Comparison of ENCODE assay signal across 14 mouse cellular contexts in the genomic region with DNA sequence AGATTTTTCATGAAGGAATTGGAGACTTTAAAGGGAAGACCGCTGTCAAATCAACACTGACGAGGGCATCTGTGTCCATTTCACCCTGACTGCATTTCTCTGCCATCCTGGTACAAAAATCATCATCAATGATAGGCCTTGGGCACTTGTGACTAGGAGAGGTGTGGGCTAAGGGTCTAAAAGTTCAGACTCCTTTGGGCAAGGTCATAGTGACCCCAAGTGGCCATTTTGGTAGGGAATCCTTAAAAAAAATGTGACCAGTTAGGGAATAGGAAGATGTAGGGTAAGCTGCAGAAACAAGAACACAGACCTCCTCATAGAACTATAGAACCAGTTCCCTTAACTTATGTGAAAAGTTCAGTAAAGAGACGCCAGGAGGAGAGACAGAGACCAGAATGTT.
DNase-seq lines count a peak whose midpoint lies in the region; ATAC-seq and TF ChIP-seq lines count a peak whose summit lies in the region.
"Had no signal": no experiment of that assay in that cellular context is flagged by ENCODE, and none has a peak within 500 bp of the region (broad histone marks: within the 10 kb centered on the region; RNA-seq: fewer than 3 reads in every experiment).

No protein-coding gene starts in this region.

- no peaks in the 10 kb centered on the region; the same call in 1 of the 2 replicates for H3K4me1 ChIP-seq in heart, adult 2 months (ENCODE audit: control insufficient read depth, insufficient read depth, low read length)
- H3K4me1 ChIP-seq in midbrain, embryonic 11.5 days (ENCODE audit: control insufficient read depth, insufficient read depth, low read length): no peaks in the 10 kb centered on the region
- H3K4me1 ChIP-seq in midbrain, embryonic 15.5 days: no peaks in the 10 kb centered on the region
- no peaks in the 10 kb centered on the region for H3K4me1 ChIP-seq in stomach, postnatal 0 days (replicated peaks; ENCODE audit: control insufficient read depth, insufficient read depth)
- H3K4me1 ChIP-seq in hindbrain, embryonic 13.5 days (replicated peaks): no peaks in the 10 kb centered on the region
- H3K4me1 ChIP-seq: embryonic facial prominence, embryonic 13.5 days; hindbrain, embryonic 15.5 days; liver, embryonic 13.5 days had no signal

- no peaks in the 10 kb centered on the region for H3K27me3 ChIP-seq in heart, adult 2 months (ENCODE audit: control insufficient read depth, insufficient read depth, low read length)
- H3K27me3 ChIP-seq in midbrain, embryonic 11.5 days (ENCODE audit: control insufficient read depth, insufficient read depth, low read length): no peaks in the 10 kb centered on the region
- H3K27me3 ChIP-seq in midbrain, embryonic 15.5 days (replicated peaks): no peaks in the 10 kb centered on the region
- H3K27me3 ChIP-seq in stomach, postnatal 0 days (ENCODE audit: control insufficient read depth, insufficient read depth, low read length): no peaks in the 10 kb centered on the region
- H3K27me3 ChIP-seq in hindbrain, embryonic 13.5 days: no peaks in the 10 kb centered on the region
- H3K27me3 ChIP-seq: embryonic facial prominence, embryonic 13.5 days; hindbrain, embryonic 15.5 days; liver, embryonic 13.5 days had no signal

- intact Hi-C loops in heart, adult 2 months (cut with DNase I): no loop called here
- intact Hi-C loops in heart, postnatal 10 days (cut with DNase I): no loop called here

- no peak overlapping the region for H3K4me2 ChIP-seq in midbrain, embryonic 11.5 days
- no peak overlapping the region for H3K4me2 ChIP-seq in midbrain, embryonic 15.5 days
- H3K4me2 ChIP-seq in stomach, postnatal 0 days (replicated peaks; ENCODE audit: low read depth): no peak overlapping the region
- H3K4me2 ChIP-seq in hindbrain, embryonic 13.5 days: no peak overlapping the region
- H3K4me2 ChIP-seq: embryonic facial prominence, embryonic 13.5 days; hindbrain, embryonic 15.5 days; liver, embryonic 13.5 days had no signal

- no peak overlapping the region for H3K27ac ChIP-seq in heart, adult 2 months
- H3K27ac ChIP-seq in midbrain, embryonic 11.5 days (ENCODE audit: low read depth, low read length): no peak overlapping the region
- no peak overlapping the region for H3K27ac ChIP-seq in midbrain, embryonic 15.5 days
- H3K27ac ChIP-seq in stomach, postnatal 0 days (replicated peaks): no peak overlapping the region
- H3K27ac ChIP-seq in hindbrain, embryonic 13.5 days: no peak overlapping the region
- H3K27ac ChIP-seq: embryonic facial prominence, embryonic 13.5 days; hindbrain, embryonic 15.5 days; liver, embryonic 13.5 days had no signal

- H3K4me3 ChIP-seq in heart, adult 2 months: no peak overlapping the region
- no peak overlapping the region for H3K4me3 ChIP-seq in midbrain, embryonic 11.5 days (ENCODE audit: low read depth, low read length)
- H3K4me3 ChIP-seq in midbrain, embryonic 15.5 days: no peak overlapping the region
- H3K4me3 ChIP-seq in stomach, postnatal 0 days (ENCODE audit: low read depth, low read length): no peak overlapping the region
- H3K4me3 ChIP-seq in hindbrain, embryonic 13.5 days: no peak overlapping the region
- H3K4me3 ChIP-seq: embryonic facial prominence, embryonic 13.5 days; hindbrain, embryonic 15.5 days; liver, embryonic 13.5 days had no signal

- no peaks in the 10 kb centered on the region for H3K9me3 ChIP-seq in midbrain, embryonic 11.5 days (ENCODE audit: control insufficient read depth, low read length)
- no peaks in the 10 kb centered on the region for H3K9me3 ChIP-seq in midbrain, embryonic 15.5 days
- no peaks in the 10 kb centered on the region for H3K9me3 ChIP-seq in stomach, postnatal 0 days (ENCODE audit: control insufficient read depth, low read length)
- no peaks in the 10 kb centered on the region for H3K9me3 ChIP-seq in hindbrain, embryonic 13.5 days
- H3K9me3 ChIP-seq: embryonic facial prominence, embryonic 13.5 days; hindbrain, embryonic 15.5 days; liver, embryonic 13.5 days had no signal

- peak; percentile 27; the same call in 1 of the 2 replicates for TF ChIP-seq CTCF in heart, adult 2 months (IDR thresholded peaks at IDR 0.05)
- peak; percentile 41; the same call in 1 of the 2 replicates for TF ChIP-seq CTCF in stomach, postnatal 0 days (IDR thresholded peaks at IDR 0.05; ENCODE audit: low read depth)

- ATAC-seq in midbrain, embryonic 11.5 days (ENCODE audit: low FRiP score): no peak
- no peak for ATAC-seq in midbrain, embryonic 15.5 days (replicated peaks)
- ATAC-seq in stomach, postnatal 0 days (ENCODE audit: low FRiP score, low TSS enrichment): no peak
- ATAC-seq in hindbrain, embryonic 13.5 days (ENCODE audit: low FRiP score): no peak

- no peaks in the 10 kb centered on the region for H3K36me3 ChIP-seq in heart, adult 2 months (ENCODE audit: control insufficient read depth, insufficient read depth, low read length)
- H3K36me3 ChIP-seq in midbrain, embryonic 11.5 days (ENCODE audit: control insufficient read depth, insufficient read depth, low read length): no peaks in the 10 kb centered on the region
- no peaks in the 10 kb centered on the region for H3K36me3 ChIP-seq in midbrain, embryonic 15.5 days (replicated peaks)
- no peaks in the 10 kb centered on the region for H3K36me3 ChIP-seq in stomach, postnatal 0 days (ENCODE audit: control insufficient read depth, insufficient read depth, low read length)
- no peaks in the 10 kb centered on the region for H3K36me3 ChIP-seq in hindbrain, embryonic 13.5 days
- H3K36me3 ChIP-seq: embryonic facial prominence, embryonic 13.5 days; hindbrain, embryonic 15.5 days; liver, embryonic 13.5 days had no signal

- WGBS in heart, adult 2 months: 53% methylated on average over 3 of the region's 3 CpGs
- WGBS in midbrain, embryonic 11.5 days: 46% methylated on average over 3 of the region's 3 CpGs
- 58% methylated on average over 3 of the region's 3 CpGs for WGBS in midbrain, embryonic 15.5 days
- 64% methylated on average over 3 of the region's 3 CpGs for WGBS in stomach, postnatal 0 days
- 57% methylated on average over 3 of the region's 3 CpGs for WGBS in hindbrain, embryonic 13.5 days

- H3K9ac ChIP-seq in heart, adult 2 months (ENCODE audit: low read depth, low read length): no peak overlapping the region
- H3K9ac ChIP-seq in midbrain, embryonic 11.5 days (ENCODE audit: low read length): no peak overlapping the region
- H3K9ac ChIP-seq in midbrain, embryonic 15.5 days: no peak overlapping the region
- no peak overlapping the region for H3K9ac ChIP-seq in stomach, postnatal 0 days (ENCODE audit: low read length)
- H3K9ac ChIP-seq in hindbrain, embryonic 13.5 days: no peak overlapping the region
- H3K9ac ChIP-seq: embryonic facial prominence, embryonic 13.5 days; hindbrain, embryonic 15.5 days; liver, embryonic 13.5 days had no signal

- no peak for DNase-seq in heart, adult 2 months
- no peak for DNase-seq in heart, postnatal 10 days
- DNase-seq in midbrain, embryonic 11.5 days (ENCODE audit: low spot score, missing footprints): peak; percentile 89
- peak; percentile 70 for DNase-seq in embryo, embryonic 10.5 days (ENCODE audit: low spot score)
- DNase-seq in stomach, postnatal 0 days (ENCODE audit: low spot score): no peak
- no peak for DNase-seq in layer of hippocampus, postnatal 10 days (ENCODE audit: low spot score in 2 of 2)
- DNase-seq: adrenal gland, adult 2 months; liver, embryonic 13.5 days; right cerebral cortex, postnatal 4 days; thymus, adult 18-20 months had no signal

- no peak for TF ChIP-seq EP300 in heart, adult 2 months (IDR thresholded peaks at IDR 0.05; ENCODE audit: insufficient read depth, low read depth, low read length)
- no peak for TF ChIP-seq EP300 in stomach, postnatal 0 days (optimal IDR thresholded peaks at IDR 0.05)

- TF ChIP-seq POLR2A in heart, adult 2 months (IDR thresholded peaks at IDR 0.05; ENCODE audit: insufficient read depth, low read depth, low read length): no peak

- no peaks in the 10 kb centered on the region for H3K79me2 ChIP-seq in heart, adult 2 months (replicated peaks; ENCODE audit: control insufficient read depth, insufficient read depth, low read length)

Comparison
In these comparisons a context has a peak if more than half of its experiments do, and no peak if none do; other contexts are left out.
1. DNase-seq: peak in midbrain, embryonic 11.5 days (single experiment) and embryo, embryonic 10.5 days (single experiment); none in heart, adult 2 months (0 of 2), heart, postnatal 10 days (0 of 2), stomach, postnatal 0 days (single experiment) and layer of hippocampus, postnatal 10 days (0 of 2).